Mouse (Mus musculus): ENCODE results near the gene Opcml.

- no peak for TF ChIP-seq CTCF (IDR thresholded peaks at IDR 0.05; ENCODE audit: control insufficient read depth, insufficient read depth, insufficient read length)
- TF ChIP-seq MAX (IDR thresholded peaks at IDR 0.05), result no peak
These were observed 237.6 kb downstream of the Opcml start for GRCm38 (mm10) chr9:28028156-28028555.
